Mouse (Mus musculus): ENCODE measurements at regions not wholly inside any gene's neighbourhood (a gene's known extent, or its start where the extent isn't known, plus 50 kb on each side); places are given as distances from the start of the nearest gene placed in this dataset.

DNA sequence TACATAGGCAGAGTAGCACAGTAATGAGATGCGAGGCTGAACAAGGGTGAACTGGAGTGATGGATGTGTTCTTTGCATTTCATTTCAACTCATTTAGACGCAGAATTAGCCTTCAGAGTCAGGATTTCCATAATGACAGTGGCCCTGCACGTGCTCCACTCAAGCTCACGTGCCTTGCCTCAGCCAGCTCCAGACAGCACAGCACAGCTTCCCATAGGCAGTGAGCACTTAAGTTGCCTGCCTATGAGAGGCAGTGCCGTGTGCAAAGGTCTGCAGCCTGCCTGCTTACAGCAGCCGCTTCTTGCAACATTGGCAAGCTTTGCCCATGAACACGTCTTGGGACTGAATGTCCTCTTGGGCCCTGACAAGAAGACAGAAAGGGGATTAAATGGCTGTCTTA, 54.0 kb upstream of the Cpeb4 start:
- Histone ChIP-seq H3K36me3 (replicated peaks) (no peaks in the 10 kb centered on the region), H3K27ac (replicated peaks) (no peak overlapping the region), H3K27me3 (replicated peaks; ENCODE audit: low read depth, poor library complexity, severe bottlenecking) (no peaks in the 10 kb centered on the region), H3K9me3 (no peaks in the 10 kb centered on the region), H3K4me1 (peaks cover 19% of the 10 kb centered on the region), H3K4me3 (no peak overlapping the region)
- DNase-seq (ENCODE audit: low spot score): no peak
- 81% methylated on average over 7 of the region's 7 CpGs for WGBS

GRCm38 (mm10) chr11:31819964-31820363, 52.0 kb upstream of the Cpeb4 start:
- Histone ChIP-seq H3K36me3 (replicated peaks) (no peaks in the 10 kb centered on the region), H3K9me3 (no peaks in the 10 kb centered on the region), H3K4me3 (no peak overlapping the region), H3K27ac (replicated peaks) (no peak overlapping the region), H3K4me1 (peaks cover 19% of the 10 kb centered on the region), H3K27me3 (replicated peaks; ENCODE audit: low read depth, poor library complexity, severe bottlenecking) (no peaks in the 10 kb centered on the region)
- WGBS: 90% methylated on average over 4 of the region's 4 CpGs
- DNase-seq (ENCODE audit: low spot score): no peak

DNA sequence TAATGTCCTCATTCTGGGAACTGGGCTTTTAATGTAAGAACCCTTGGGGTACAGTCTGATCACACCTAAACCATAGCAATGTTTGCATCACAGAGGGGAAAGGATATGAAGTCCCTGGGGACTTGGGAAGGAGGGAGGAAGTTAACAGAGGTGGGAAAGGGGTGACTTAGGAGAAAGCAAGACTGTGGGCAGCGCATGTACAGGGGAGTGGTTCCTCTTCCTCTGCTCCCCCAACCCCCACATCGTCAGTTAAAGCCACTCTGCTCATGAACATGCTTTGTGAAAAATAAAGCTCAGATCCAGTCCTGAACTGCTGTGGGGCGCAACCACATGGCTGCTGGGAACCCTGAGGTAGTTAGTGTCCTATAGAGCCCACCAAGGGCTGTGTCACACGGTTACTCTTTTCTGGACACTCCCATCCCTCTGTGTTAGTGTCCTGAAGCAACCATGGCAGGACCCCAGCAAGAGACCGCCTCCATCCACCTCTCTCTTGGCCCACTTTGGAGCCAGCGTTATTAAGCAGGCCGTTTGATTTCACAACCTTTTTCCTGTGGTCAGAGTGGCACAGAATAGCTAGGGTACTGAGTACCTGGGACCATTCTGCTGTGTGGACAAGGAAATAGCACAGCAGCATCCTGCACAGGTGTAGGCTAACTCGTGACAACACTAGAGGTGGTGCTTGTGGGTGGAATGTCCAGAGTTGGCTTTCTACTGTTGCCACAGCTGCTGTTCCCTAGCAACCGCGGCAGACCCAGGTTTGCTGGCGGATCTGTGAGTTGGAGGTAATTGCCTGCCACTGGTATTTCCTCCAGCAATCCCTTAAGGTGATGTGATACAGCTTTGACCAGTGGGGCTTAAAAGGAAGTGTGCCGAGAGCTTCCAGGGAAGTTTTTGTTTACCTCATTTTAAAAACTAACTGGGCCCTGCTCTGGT, 50.3 kb upstream of the Cpeb4 start:
- H3K4me1 ChIP-seq: peaks cover 19% of the 10 kb centered on the region
- H3K27me3 ChIP-seq (replicated peaks; ENCODE audit: low read depth, poor library complexity, severe bottlenecking): no peaks in the 10 kb centered on the region
- no peak overlapping the region for H3K4me3 ChIP-seq
- DNase-seq (ENCODE audit: low spot score): peak; percentile 71
- H3K9me3 ChIP-seq: no peaks in the 10 kb centered on the region
- peak overlapping the region; percentile 3; the same call in 1 of the 2 replicates for H3K27ac ChIP-seq (replicated peaks)
- 62% methylated on average over 12 of the region's 12 CpGs for WGBS
- H3K36me3 ChIP-seq (replicated peaks): no peaks in the 10 kb centered on the region

Measured in embryonic facial prominence, embryonic 10.5 days (tissue).